Mouse (Mus musculus) MEL (cell line): ENCODE results near the gene Mecom. TPM values are rescaled to one million over a fixed set of nuclear protein-coding genes. Genes with fewer than 3 reads are reported as not detected.

Experiments
- DNase-seq: peaks from one replicate; pipeline ENCODE4 v3.0.0; 2011; ENCODE audit warnings: low read depth, low spot score
- H3K27ac ChIP-seq: 2 replicates; pipeline ENCODE4 v1.5.1; 2012; ENCODE audit warnings: low read depth, mild to moderate bottlenecking, control low read depth, low read length, moderate library complexity; ENCODE audit not compliant: control insufficient read depth
- H3K27me3 ChIP-seq, 2 experiments: fragments of 150-350 bp in 1 of 2; sonication (generic) in 1 of 2; 2 replicates each; pipeline ENCODE4 v1.6.1; 2012; ENCODE audit warnings: low read length in 2 of 2, mild to moderate bottlenecking in 2 of 2, improper control_type of control experiment in 1 of 2, moderate library complexity in 1 of 2; ENCODE audit not compliant: insufficient read depth in 2 of 2, control insufficient read depth in 1 of 2
- H3K36me3 ChIP-seq, 2 experiments: 2 replicates each; pipeline ENCODE4 v1.6.1; 2012 to 2014; ENCODE audit warnings: low read length in 2 of 2, improper control_type of control experiment in 1 of 2, inconsistent platforms in 1 of 2, mild to moderate bottlenecking in 1 of 2; ENCODE audit not compliant: insufficient read depth in 2 of 2, control insufficient read depth in 1 of 2
- H3K4me1 ChIP-seq, 2 experiments: fragments of 150-350 bp in 1 of 2; sonication (generic) in 1 of 2; 2 replicates each; pipeline ENCODE4 v1.6.1; 2012; ENCODE audit warnings: low read length in 2 of 2, improper control_type of control experiment in 1 of 2, mild to moderate bottlenecking in 1 of 2; ENCODE audit not compliant: insufficient read depth in 2 of 2, control insufficient read depth in 1 of 2
- H3K4me3 ChIP-seq, 2 experiments: fragments of 150-350 bp in 1 of 2; sonication (generic) in 1 of 2; 2 replicates each; pipeline ENCODE4 v1.5.1; 2012; ENCODE audit warnings: low read depth in 2 of 2, low read length in 2 of 2, mild to moderate bottlenecking in 2 of 2, moderate library complexity in 2 of 2, control low read depth in 1 of 2, improper control_type of control experiment in 1 of 2; ENCODE audit not compliant: control insufficient read depth in 1 of 2, insufficient read depth in 1 of 2
- H3K79me2 ChIP-seq: 2 replicates; pipeline ENCODE4 v1.6.1; 2012; ENCODE audit warnings: mild to moderate bottlenecking, low read length, moderate library complexity; ENCODE audit not compliant: control insufficient read depth, poor library complexity, insufficient read depth
- H3K9ac ChIP-seq: 2 replicates; pipeline ENCODE4 v1.6.1; 2012; ENCODE audit warnings: low read depth, mild to moderate bottlenecking, control low read depth, low read length, moderate library complexity; ENCODE audit not compliant: control insufficient read depth, poor library complexity, severe bottlenecking
- H3K9me3 ChIP-seq: fragments of 150-350 bp; sonication (generic); replicated peaks from 2 replicates; pipeline ENCODE4 v1.6.1; 2012; ENCODE audit warnings: mild to moderate bottlenecking, low read length, improper control_type of control experiment, moderate library complexity; ENCODE audit not compliant: insufficient read depth
- BHLHE40 ChIP-seq: IDR thresholded peaks from 2 replicates; pipeline ENCODE4 v1.6.1; 2012; ENCODE audit warnings: low read depth, mild to moderate bottlenecking, inconsistent platforms, low read length, improper control_type of control experiment, borderline replicate concordance
- CHD2 ChIP-seq: IDR thresholded peaks from 2 replicates; pipeline ENCODE4 v1.6.1; 2011; ENCODE audit warnings: low read length, improper control_type of control experiment
- CTCF ChIP-seq, 3 experiments: IDR thresholded peaks in 2 of 3; conservative IDR thresholded peaks in 1 of 3; 2 replicates each; pipeline ENCODE4 v1.5.1; 2011 to 2012; ENCODE audit warnings: low read length in 3 of 3, low read depth in 2 of 3, mild to moderate bottlenecking in 2 of 3, improper control_type of control experiment in 1 of 3, inconsistent platforms in 1 of 3, mixed read lengths in 1 of 3, moderate library complexity in 1 of 3; ENCODE audit not compliant: control insufficient read depth in 1 of 3, insufficient read depth in 1 of 3, poor library complexity in 1 of 3, severe bottlenecking in 1 of 3
- E2F4 ChIP-seq: IDR thresholded peaks from 2 replicates; pipeline ENCODE4 v1.6.1; 2011; ENCODE audit warnings: low read depth, low read length, improper control_type of control experiment, borderline replicate concordance
- GATA1 ChIP-seq: IDR thresholded peaks from 2 replicates; pipeline ENCODE4 v1.6.1; 2011; ENCODE audit warnings: low read depth, low read length, improper control_type of control experiment
- HCFC1 ChIP-seq: IDR thresholded peaks from 2 replicates; pipeline ENCODE4 v1.6.1; 2012; ENCODE audit warnings: low read depth, mild to moderate bottlenecking, inconsistent platforms, low read length, improper control_type of control experiment, moderate library complexity
- MAZ ChIP-seq: IDR thresholded peaks from 2 replicates; pipeline ENCODE4 v1.6.1; 2012; ENCODE audit warnings: low read depth, mild to moderate bottlenecking, inconsistent platforms, low read length, improper control_type of control experiment
- MYB ChIP-seq: IDR thresholded peaks from 2 replicates; pipeline ENCODE4 v1.6.1; 2011; ENCODE audit warnings: mild to moderate bottlenecking, low read depth, low read length, improper control_type of control experiment
- MYC ChIP-seq: IDR thresholded peaks from 2 replicates; pipeline ENCODE4 v1.6.1; 2011; ENCODE audit warnings: low read depth, mild to moderate bottlenecking, low read length, improper control_type of control experiment, moderate library complexity
- NELFE ChIP-seq: IDR thresholded peaks from 2 replicates; pipeline ENCODE4 v1.6.1; 2011; ENCODE audit warnings: low read depth, low read length, improper control_type of control experiment
- POLR2AphosphoS2 ChIP-seq: IDR thresholded peaks from 2 replicates; pipeline ENCODE4 v1.6.1; 2011; ENCODE audit warnings: low read length, improper control_type of control experiment
- RAD21 ChIP-seq: IDR thresholded peaks from 2 replicates; pipeline ENCODE4 v1.6.1; 2011; ENCODE audit warnings: mild to moderate bottlenecking, low read depth, low read length, improper control_type of control experiment
- RCOR1 ChIP-seq: IDR thresholded peaks from 2 replicates; pipeline ENCODE4 v1.6.1; 2012; ENCODE audit warnings: low read depth, mild to moderate bottlenecking, inconsistent platforms, low read length, improper control_type of control experiment
- SIN3A ChIP-seq: IDR thresholded peaks from 2 replicates; pipeline ENCODE4 v1.6.1; 2012; ENCODE audit warnings: low read length, improper control_type of control experiment, inconsistent platforms
- TBP ChIP-seq: IDR thresholded peaks from 2 replicates; pipeline ENCODE4 v1.8.0; 2011; ENCODE audit warnings: low read depth, low read length, improper control_type of control experiment
- UBTF ChIP-seq: IDR thresholded peaks from 2 replicates; pipeline ENCODE4 v1.6.1; 2012; ENCODE audit warnings: low read depth, mild to moderate bottlenecking, inconsistent platforms, low read length, improper control_type of control experiment, moderate library complexity, borderline replicate concordance; ENCODE audit not compliant: insufficient read depth
- ZC3H11A ChIP-seq: IDR thresholded peaks from 2 replicates; pipeline ENCODE4 v1.6.1; 2012; ENCODE audit warnings: low read depth, mild to moderate bottlenecking, inconsistent platforms, low read length, improper control_type of control experiment
- ZKSCAN1 ChIP-seq: IDR thresholded peaks from 2 replicates; pipeline ENCODE4 v1.6.1; 2012; ENCODE audit warnings: low read depth, mild to moderate bottlenecking, inconsistent platforms, low read length, improper control_type of control experiment, moderate library complexity
- ZMIZ1 ChIP-seq: IDR thresholded peaks from 2 replicates; pipeline ENCODE4 v1.6.1; 2012; ENCODE audit warnings: low read depth, mild to moderate bottlenecking, inconsistent platforms, low read length, improper control_type of control experiment, moderate library complexity
- polyA plus RNA-seq, 2 experiments: library from polyadenylated mRNA; stranded (reverse) in 1 of 2; unstranded in 1 of 2; fragments of >175 nt in 1 of 2; fragments of >200 nt in 1 of 2; gene quantifications; 2 replicates each; pipeline versions ENCODE4 v1.2.1 to v1.2.4; 2012; ENCODE audit warnings: low replicate concordance in 2 of 2, low read depth in 1 of 2; ENCODE audit not compliant: insufficient read length in 2 of 2, insufficient read depth in 1 of 2, missing spikeins in 1 of 2
- total RNA-seq: library from RNA; depleted of rRNA; stranded (reverse); fragments of 300-350 nt; gene quantifications from 2 replicates; pipeline ENCODE4 v1.2.3, GENCODE M21; 2012

Gene Mecom
- total and polyA plus RNA-seq, 3 experiments: 0.04 TPM; not detected in 2

GRCm38 (mm10) chr3:30361190-30361589 lies 186.6 kb downstream of the Mecom start:
- no peaks in the 10 kb centered on the region for H3K79me2 ChIP-seq
- TF ChIP-seq MYC: no peak
- TF ChIP-seq MYB: no peak
- TF ChIP-seq ZC3H11A: no peak
- TF ChIP-seq BHLHE40: no peak
- no peak for TF ChIP-seq HCFC1
- TF ChIP-seq GATA1: no peak
- no peak for TF ChIP-seq CHD2
- no peak for TF ChIP-seq TBP
- no peak for TF ChIP-seq RCOR1
- no peak for TF ChIP-seq ZKSCAN1
- no peak for TF ChIP-seq ZMIZ1
- TF ChIP-seq NELFE: no peak
- TF ChIP-seq E2F4: no peak
- no peak for TF ChIP-seq MAZ
- TF ChIP-seq POLR2AphosphoS2: no peak
- no peak overlapping the region for H3K4me3 ChIP-seq
- no peak for DNase-seq
- H3K9ac ChIP-seq: no peak overlapping the region
- H3K36me3 ChIP-seq: no peaks in the 10 kb centered on the region
- no peaks in the 10 kb centered on the region for H3K9me3 ChIP-seq
- H3K4me1 ChIP-seq: no peaks in the 10 kb centered on the region
- H3K27me3 ChIP-seq: no peaks in the 10 kb centered on the region
- no peak overlapping the region for H3K27ac ChIP-seq

GRCm38 (mm10) chr3:30353878-30354727 lies 193.7 kb downstream of the Mecom start:
- Histone ChIP-seq H3K9me3 (no peaks in the 10 kb centered on the region), H3K79me2 (no peaks in the 10 kb centered on the region), H3K27ac (no peak overlapping the region), H3K36me3 (no peaks in the 10 kb centered on the region), H3K4me3 (no peak overlapping the region), H3K9ac (no peak overlapping the region), H3K27me3 (no peaks in the 10 kb centered on the region), H3K4me1 (no peaks in the 10 kb centered on the region)
- no peak for DNase-seq
- TF ChIP-seq CTCF (IDR thresholded peaks at IDR 0.05 in 2 of 3, conservative IDR thresholded peaks at IDR 0.05 in 1 of 3; ENCODE audit: control insufficient read depth in 1 of 3, insufficient read depth in 1 of 3, low read depth in 2 of 3, low read length in 3 of 3, poor library complexity in 1 of 3, severe bottlenecking in 1 of 3) (no peak), E2F4 (no peak), RAD21 (no peak), SIN3A (no peak), UBTF (no peak)
